Mouse (Mus musculus) right cerebral cortex, adult 18-20 months (tissue): ENCODE results near the gene Nucks1.
"Not testable (repeated sequence)": the region's sequence is repeated elsewhere in the genome, so short reads cannot be mapped to it uniquely, and the experiment has no call there.

ENCODE experiments used
- DNase-seq: peaks from one replicate; pipeline ENCODE4 v3.0.0; 2022; ENCODE audit warnings: mixed read lengths

Nucks1 gene

GRCm38 (mm10) chr1:131910001-131910648 lies at the start of gene Nucks1:
TSS of gene Nucks1 (plus strand) at chr1:131910534.
- DNase-seq, result peak; percentile 99

GRCm38 (mm10) chr1:131861811-131862210 lies 48.5 kb upstream of the Nucks1 start:
- DNase-seq, result no peak

- no peak for DNase-seq
Measured at GRCm38 (mm10) chr1:131865596-131865995, 44.7 kb upstream of the Nucks1 start.

- no peak for DNase-seq
Measured at GRCm38 (mm10) chr1:131866304-131866999, 43.9 kb upstream of the Nucks1 start.

GRCm38 (mm10) chr1:131867093-131867945 lies 43.0 kb upstream of the Nucks1 start, which contains the start of gene Rab29:
TSS of gene Rab29 (plus strand) at chr1:131867224.
- DNase-seq, result peak; percentile 90

GRCm38 (mm10) chr1:131867946-131868290 lies 42.4 kb upstream of the Nucks1 start:
- DNase-seq, result no peak

GRCm38 (mm10) chr1:131869561-131869960 lies 40.8 kb upstream of the Nucks1 start:
- DNase-seq, result no peak

- no peak for DNase-seq
Measured at GRCm38 (mm10) chr1:131872856-131873255, 37.5 kb upstream of the Nucks1 start.

- DNase-seq, result no peak
Measured at GRCm38 (mm10) chr1:131879816-131880215, 30.5 kb upstream of the Nucks1 start.

GRCm38 (mm10) chr1:131882787-131883186 lies 27.5 kb upstream of the Nucks1 start:
- DNase-seq, result no peak

- DNase-seq, result no peak
Measured at GRCm38 (mm10) chr1:131886173-131886572, 24.2 kb upstream of the Nucks1 start.

GRCm38 (mm10) chr1:131886641-131887040 lies 23.7 kb upstream of the Nucks1 start:
- no peak for DNase-seq

GRCm38 (mm10) chr1:131890043-131890658 lies 20.2 kb upstream of the Nucks1 start:
- DNase-seq, result no peak

GRCm38 (mm10) chr1:131891436-131891835 lies 18.9 kb upstream of the Nucks1 start:
- DNase-seq, result no peak

- DNase-seq, result no peak
Measured at GRCm38 (mm10) chr1:131902679-131903078, 7.7 kb upstream of the Nucks1 start.

GRCm38 (mm10) chr1:131903251-131903650 lies 7.1 kb upstream of the Nucks1 start:
- no peak for DNase-seq

GRCm38 (mm10) chr1:131905497-131905896 lies 4.8 kb upstream of the Nucks1 start:
- no peak for DNase-seq

- DNase-seq, result no peak
Measured at GRCm38 (mm10) chr1:131908456-131908855, 1.9 kb upstream of the Nucks1 start.

GRCm38 (mm10) chr1:131909236-131909635 lies 1.1 kb upstream of the Nucks1 start:
- DNase-seq, result not testable (repeated sequence)

- DNase-seq, result peak; percentile 62
Measured at GRCm38 (mm10) chr1:131910674-131911558, 582 bp downstream of the Nucks1 start.

GRCm38 (mm10) chr1:131917634-131918033 lies 7.3 kb downstream of the Nucks1 start:
- no peak for DNase-seq

- DNase-seq, result no peak
Measured at GRCm38 (mm10) chr1:131919052-131919451, 8.7 kb downstream of the Nucks1 start.
